23 mouse cellular contexts compared by ENCODE assay signal in genomic region chr6:51289067-51289725, GRCm38 (mm10).
DNase-seq lines count a peak whose midpoint lies in the region; ATAC-seq and TF ChIP-seq lines count a peak whose summit lies in the region.
"Had no signal": no experiment of that assay in that cellular context is flagged by ENCODE, and none has a peak within 500 bp of the region (broad histone marks: within the 10 kb centered on the region; RNA-seq: fewer than 3 reads in every experiment).

No protein-coding gene starts in this region.

- no peak overlapping the region for H3K4me3 ChIP-seq in heart, embryonic 11.5 days (ENCODE audit: low read depth, low read length)
- peak overlapping the region in 1 of 3 experiments; percentile 11 for H3K4me3 ChIP-seq in CH12.LX (replicated peaks in 1 of 3; ENCODE audit: low read depth in 2 of 3, low read length in 2 of 3, poor library complexity in 1 of 3)
- H3K4me3 ChIP-seq: forebrain, embryonic 10.5 days; forebrain, embryonic 13.5 days; heart, embryonic 12.5 days; heart, embryonic 15.5 days; hindbrain, embryonic 10.5 days had no signal

- no peaks in the 10 kb centered on the region for H3K9me3 ChIP-seq in heart, embryonic 11.5 days (replicated peaks; ENCODE audit: control insufficient read depth, low read length)
- H3K9me3 ChIP-seq in CH12.LX (replicated peaks; ENCODE audit: low read length), result no peaks in the 10 kb centered on the region
- H3K9me3 ChIP-seq: forebrain, embryonic 10.5 days; forebrain, embryonic 13.5 days; G1E; heart, embryonic 12.5 days; heart, embryonic 15.5 days; hindbrain, embryonic 10.5 days had no signal

- TF ChIP-seq EP300 in CH12.LX (IDR thresholded peaks at IDR 0.05; ENCODE audit: low read length), result no peak

- in situ Hi-C loops in CH12.LX (cut with MboI; ENCODE audit: low pct_ligation_motif_present, low pct_unique_long_range_greater_than_20kb, low sequenced_read_pairs), result no loop called here

- WGBS in heart, embryonic 11.5 days (ENCODE audit: insufficient replicate concordance), result 67% methylated on average over 6 of the region's 6 CpGs

- H3K4me1 ChIP-seq in heart, embryonic 11.5 days (ENCODE audit: control insufficient read depth, insufficient read depth, low read length), result peaks cover 13% of the 10 kb centered on the region; the same call in 1 of the 2 replicates
- peaks cover 26 to 65% of the 10 kb centered on the region in 2 experiments for H3K4me1 ChIP-seq in CH12.LX (ENCODE audit: control insufficient read depth in 1 of 2, insufficient read depth in 2 of 2)
- H3K4me1 ChIP-seq: forebrain, embryonic 10.5 days; forebrain, embryonic 13.5 days; hindbrain, embryonic 10.5 days had no signal

- no peak for TF ChIP-seq CTCF in CH12.LX (conservative IDR thresholded peaks at IDR 0.05 in 1 of 2, IDR thresholded peaks at IDR 0.05 in 1 of 2; ENCODE audit: low read depth in 2 of 2, low read length in 2 of 2)

- no peak for TF ChIP-seq RAD21 in CH12.LX (IDR thresholded peaks at IDR 0.05; ENCODE audit: low read depth, low read length)

- ATAC-seq in heart, embryonic 11.5 days (replicated peaks; ENCODE audit: insufficient number of reproducible peaks, low FRiP score, low TSS enrichment), result no peak
- ATAC-seq: forebrain, embryonic 13.5 days; intestine, postnatal 0 days; Patski had no signal

- no peak for TF ChIP-seq POLR2A in CH12.LX (IDR thresholded peaks at IDR 0.05; ENCODE audit: low read depth, low read length)

- no peaks in the 10 kb centered on the region for H3K36me3 ChIP-seq in heart, embryonic 11.5 days (ENCODE audit: control insufficient read depth, insufficient read depth, low read length)
- peaks cover 0 to 9% of the 10 kb centered on the region in 2 experiments for H3K36me3 ChIP-seq in CH12.LX (replicated peaks in 1 of 2; ENCODE audit: control insufficient read depth in 1 of 2, insufficient read depth in 1 of 2, low read length in 1 of 2)
- H3K36me3 ChIP-seq: forebrain, embryonic 10.5 days; G1E; heart, embryonic 12.5 days; heart, embryonic 15.5 days; hindbrain, embryonic 10.5 days had no signal

- no peaks in the 10 kb centered on the region for H3K79me2 ChIP-seq in CH12.LX (replicated peaks; ENCODE audit: control insufficient read depth, extremely low read depth, insufficient read depth, poor library complexity, severe bottlenecking)

- no peak overlapping the region for H3K27ac ChIP-seq in heart, embryonic 11.5 days (ENCODE audit: low read depth, low read length)
- peak overlapping the region; percentile 99; the same call in 1 of the 2 replicates for H3K27ac ChIP-seq in CH12.LX (ENCODE audit: insufficient read depth, low read depth)
- H3K27ac ChIP-seq: forebrain, embryonic 10.5 days; forebrain, embryonic 13.5 days; heart, embryonic 15.5 days; hindbrain, embryonic 10.5 days; hindbrain, embryonic 14.5 days had no signal

- peak; percentile 22 for DNase-seq in heart, adult 11 months
- peak; percentile 55 to 62 for DNase-seq in right cerebral cortex, postnatal 10 days (ENCODE audit: low spot score in 2 of 2)
- no peak for DNase-seq in right cerebral cortex, adult 18-20 months
- no peak for DNase-seq in CH12.LX (ENCODE audit: extremely low read depth)
- no peak for DNase-seq in testis, postnatal 10 days (ENCODE audit: low spot score)
- DNase-seq: adrenal gland, postnatal 10 days; adrenal gland, postnatal 36 days; cerebellum, adult 11 months; cerebellum, adult 2 months; cerebellum, adult 9-11 months; gastrocnemius, postnatal 36 days; heart, postnatal 10 days; heart, postnatal 36 days had no signal

- dilution Hi-C loops in CH12.LX (cut with MboI; ENCODE audit: extremely low pct_ligation_motif_present, extremely low pct_unique_long_range_greater_than_20kb, low sequenced_read_pairs), result no loop called here

- H3K27me3 ChIP-seq in heart, embryonic 11.5 days (ENCODE audit: control insufficient read depth, insufficient read depth, low read length), result no peaks in the 10 kb centered on the region
- H3K27me3 ChIP-seq in CH12.LX (replicated peaks), result no peaks in the 10 kb centered on the region
- H3K27me3 ChIP-seq: forebrain, embryonic 13.5 days; heart, embryonic 12.5 days; heart, embryonic 15.5 days; Patski had no signal

- no peak overlapping the region for H3K9ac ChIP-seq in heart, embryonic 11.5 days (ENCODE audit: low read depth, low read length)
- H3K9ac ChIP-seq in CH12.LX (ENCODE audit: insufficient read depth, low read depth), result peak overlapping the region; percentile 63; the same call in 1 of the 2 replicates
- H3K9ac ChIP-seq: forebrain, embryonic 13.5 days; heart, embryonic 12.5 days; heart, embryonic 15.5 days; hindbrain, embryonic 14.5 days had no signal

- no peak overlapping the region for H3K4me2 ChIP-seq in heart, embryonic 11.5 days
- peak overlapping the region; percentile 84; the same call in 1 of the 2 replicates for H3K4me2 ChIP-seq in CH12.LX (ENCODE audit: insufficient read depth, low read depth, poor library complexity, severe bottlenecking)
- H3K4me2 ChIP-seq: forebrain, embryonic 13.5 days; heart, embryonic 12.5 days; heart, embryonic 15.5 days; hindbrain, embryonic 14.5 days had no signal

TF ChIP-seq in CH12.LX, 34 proteins besides CTCF, POLR2A, EP300 and RAD21:
- TF ChIP-seq USF1 (IDR thresholded peaks at IDR 0.05; ENCODE audit: low read depth, low read length) (no peak), MYC (IDR thresholded peaks at IDR 0.05; ENCODE audit: low read depth, low read length) (0 out of 2 replicates have a peak, but pooled peaks have one; percentile 15), MAX (IDR thresholded peaks at IDR 0.05; ENCODE audit: low read length) (no peak), POLR2AphosphoS2 (IDR thresholded peaks at IDR 0.05; ENCODE audit: low read depth, low read length) (no peak), SIN3A (IDR thresholded peaks at IDR 0.05; ENCODE audit: low read length) (no peak), ETS1 (conservative IDR thresholded peaks at IDR 0.05; ENCODE audit: low read depth, low read length) (no peak), TBP (conservative IDR thresholded peaks at IDR 0.05; ENCODE audit: low read depth, low read length) (peak; percentile 64; the same call in 1 of the 2 replicates), ZKSCAN1 (IDR thresholded peaks at IDR 0.05; ENCODE audit: borderline replicate concordance, low read depth, low read length) (no peak)

Comparison
In these comparisons a context has a peak if more than half of its experiments do, and no peak if none do; other contexts are left out.
1. DNase-seq: peak in heart, adult 11 months (single experiment) and right cerebral cortex, postnatal 10 days (2 of 2); none in right cerebral cortex, adult 18-20 months (single experiment), CH12.LX (single experiment) and testis, postnatal 10 days (single experiment).